Mouse (Mus musculus) forebrain, postnatal 0 days (tissue): ENCODE measurements around the gene Smc5. TPM values are rescaled to one million over a fixed set of nuclear protein-coding genes. Genes with fewer than 3 reads are reported as not detected.

Source experiments
- ATAC-seq: fragments of 200-750 bp; cut with Nextera tagmentation; 2 replicates; pipeline ENCODE4 v1.8.0; 2017; ENCODE audit warnings: mild to moderate bottlenecking, moderate library complexity
- DNase-seq: peaks from one replicate; pipeline ENCODE4 v3.0.0-alpha.2; 2015
- H3K27ac ChIP-seq: fragments of 300-500 bp; sonication (generic); 2 replicates; pipeline ENCODE4 v1.5.1; 2014; ENCODE audit warnings: low read depth, mild to moderate bottlenecking, antibody characterized with exemption, low read length, moderate library complexity, mixed read lengths
- H3K27me3 ChIP-seq: fragments of 300-500 bp; sonication (generic); 2 replicates; pipeline ENCODE4 v1.6.1; 2014; ENCODE audit warnings: mild to moderate bottlenecking, low read length, mixed read lengths; ENCODE audit not compliant: insufficient read depth
- H3K36me3 ChIP-seq: fragments of 300-500 bp; sonication (generic); 2 replicates; pipeline ENCODE4 v1.6.1; 2014; ENCODE audit warnings: mild to moderate bottlenecking, moderate library complexity; ENCODE audit not compliant: insufficient read depth
- H3K4me1 ChIP-seq: fragments of 300-500 bp; sonication (generic); 2 replicates; pipeline ENCODE4 v1.6.1; 2014; ENCODE audit warnings: antibody characterized with exemption; ENCODE audit not compliant: insufficient read depth
- H3K4me2 ChIP-seq: fragments of 300-500 bp; sonication (generic); 2 replicates; pipeline ENCODE4 v1.6.1; 2014; ENCODE audit warnings: low read depth, mild to moderate bottlenecking, moderate library complexity
- H3K4me3 ChIP-seq: fragments of 300-500 bp; sonication (generic); 2 replicates; pipeline ENCODE4 v1.5.1; 2014; ENCODE audit warnings: low read depth, low read length, mixed read lengths
- H3K9ac ChIP-seq: fragments of 300-500 bp; sonication (generic); 2 replicates; pipeline ENCODE4 v1.6.1; 2014; ENCODE audit warnings: mild to moderate bottlenecking
- H3K9me3 ChIP-seq: fragments of 300-500 bp; sonication (generic); 2 replicates; pipeline ENCODE4 v1.6.1; 2016; ENCODE audit warnings: low read length
- CTCF ChIP-seq: sonication (generic); IDR thresholded peaks from 2 replicates; pipeline ENCODE4 v1.5.1; 2016; ENCODE audit warnings: antibody characterized with exemption, control low read depth, low read depth
- WGBS: fragments of 180-500 bp; shearing (Covaris S2); extraction: QIAGEN DNeasy Blood & Tissue Kit; methylation state at CpG from one replicate; pipeline ENCODE4 v1.1.7; 2014; 5-methylcytosine and 5-hydroxymethylcytosine counted together
- polyA plus RNA-seq: library from polyadenylated mRNA; unstranded; fragments of >200 nt; fragmentation: Nextera tagmentation; extraction: Ambion mirVana; gene quantifications from 2 replicates; pipeline ENCODE4 v1.2.1, GENCODE M21; 2015
- total RNA-seq: library from RNA; depleted of rRNA; stranded (reverse); fragments of >200 nt; gene quantifications from 2 replicates; pipeline ENCODE4 v1.2.3, GENCODE M21; 2014

The Smc5 gene
- total and polyA plus RNA-seq, 2 experiments from 2014 or later: 15.5 to 48.5 TPM

GRCm38 (mm10) chr19:23299987-23300386 is 26.3 kb upstream of the Smc5 start:
- no peaks in the 10 kb centered on the region for H3K36me3 ChIP-seq
- no peak overlapping the region for H3K9ac ChIP-seq
- H3K27ac ChIP-seq: no peak overlapping the region
- no peaks in the 10 kb centered on the region for H3K4me1 ChIP-seq
- no peak overlapping the region for H3K4me2 ChIP-seq
- H3K27me3 ChIP-seq: no peaks in the 10 kb centered on the region
- H3K9me3 ChIP-seq: no peaks in the 10 kb centered on the region
- WGBS: 74% methylated on average over 3 of the region's 3 CpGs
- DNase-seq (no peak), ATAC-seq (no peak)
- no peak for TF ChIP-seq CTCF
- no peak overlapping the region for H3K4me3 ChIP-seq

- H3K4me1 ChIP-seq: no peaks in the 10 kb centered on the region
- H3K27me3 ChIP-seq: no peaks in the 10 kb centered on the region
- ATAC-seq: no peak
- peak; percentile 61 for TF ChIP-seq CTCF
- H3K4me2 ChIP-seq: no peak overlapping the region
- no peaks in the 10 kb centered on the region for H3K36me3 ChIP-seq
- H3K27ac ChIP-seq: no peak overlapping the region
- H3K9ac ChIP-seq: no peak overlapping the region
- WGBS: 83% methylated on average over 1 of the region's 1 CpGs
- DNase-seq: peak; percentile 36
- H3K9me3 ChIP-seq: no peaks in the 10 kb centered on the region
- H3K4me3 ChIP-seq: no peak overlapping the region
Observed at GRCm38 (mm10) chr19:23298917-23299316, 25.2 kb upstream of the Smc5 start.

- ATAC-seq: no peak
- no peak overlapping the region for H3K27ac ChIP-seq
- no peaks in the 10 kb centered on the region for H3K36me3 ChIP-seq
- no peak overlapping the region for H3K4me3 ChIP-seq
- H3K9ac ChIP-seq: no peak overlapping the region
- TF ChIP-seq CTCF: no peak
- H3K9me3 ChIP-seq: no peaks in the 10 kb centered on the region
- no peaks in the 10 kb centered on the region for H3K27me3 ChIP-seq
- no peaks in the 10 kb centered on the region for H3K4me1 ChIP-seq
- no peak for DNase-seq
- no peak overlapping the region for H3K4me2 ChIP-seq
Observed at GRCm38 (mm10) chr19:23297191-23297590, 23.5 kb upstream of the Smc5 start.

DNA sequence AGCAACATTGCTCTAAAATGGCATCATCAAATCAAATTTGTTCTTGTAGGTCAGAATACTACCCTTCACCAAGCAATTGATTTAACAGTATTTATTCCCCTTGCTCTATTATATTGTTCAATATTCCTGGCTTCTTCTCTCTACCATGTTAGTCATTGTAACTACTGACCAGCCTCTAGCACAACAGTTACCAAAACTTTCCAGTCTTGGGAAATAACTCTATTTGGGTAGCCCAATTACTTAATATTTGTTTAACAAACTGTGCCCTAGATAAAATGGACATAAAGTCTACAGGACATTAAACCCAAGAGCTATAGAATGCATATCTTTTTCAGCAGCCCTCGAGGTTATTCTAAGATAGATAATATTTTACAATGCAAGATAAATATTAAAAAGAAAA is 15.6 kb upstream of the Smc5 start:
- H3K4me1 ChIP-seq: no peaks in the 10 kb centered on the region
- no peak overlapping the region for H3K9ac ChIP-seq
- no peak overlapping the region for H3K4me2 ChIP-seq
- H3K9me3 ChIP-seq: peaks cover 10% of the 10 kb centered on the region
- H3K4me3 ChIP-seq: no peak overlapping the region
- no peak overlapping the region for H3K27ac ChIP-seq
- DNase-seq (no peak), ATAC-seq (no peak)
- H3K27me3 ChIP-seq: no peaks in the 10 kb centered on the region
- H3K36me3 ChIP-seq: no peaks in the 10 kb centered on the region
- 70% methylated on average over 1 of the region's 1 CpGs for WGBS
- no peak for TF ChIP-seq CTCF

- no peak overlapping the region for H3K4me2 ChIP-seq
- no peak for TF ChIP-seq CTCF
- H3K4me3 ChIP-seq: no peak overlapping the region
- no peaks in the 10 kb centered on the region for H3K27me3 ChIP-seq
- no peak for DNase-seq
- whole genome bisulfite sequencing: 41% methylated on average over 8 of the region's 8 CpGs
- no peak overlapping the region for H3K27ac ChIP-seq
- peaks cover 4% of the 10 kb centered on the region; the same call in 1 of the 2 replicates for H3K9me3 ChIP-seq
- no peaks in the 10 kb centered on the region for H3K4me1 ChIP-seq
- ATAC-seq: no peak
- no peaks in the 10 kb centered on the region for H3K36me3 ChIP-seq
- H3K9ac ChIP-seq: no peak overlapping the region
Observed at GRCm38 (mm10) chr19:23281911-23282660, 8.4 kb upstream of the Smc5 start.

- H3K27ac ChIP-seq: no peak overlapping the region
Observed at GRCm38 (mm10) chr19:23274054-23274724, 492 bp upstream of the Smc5 start.

DNA sequence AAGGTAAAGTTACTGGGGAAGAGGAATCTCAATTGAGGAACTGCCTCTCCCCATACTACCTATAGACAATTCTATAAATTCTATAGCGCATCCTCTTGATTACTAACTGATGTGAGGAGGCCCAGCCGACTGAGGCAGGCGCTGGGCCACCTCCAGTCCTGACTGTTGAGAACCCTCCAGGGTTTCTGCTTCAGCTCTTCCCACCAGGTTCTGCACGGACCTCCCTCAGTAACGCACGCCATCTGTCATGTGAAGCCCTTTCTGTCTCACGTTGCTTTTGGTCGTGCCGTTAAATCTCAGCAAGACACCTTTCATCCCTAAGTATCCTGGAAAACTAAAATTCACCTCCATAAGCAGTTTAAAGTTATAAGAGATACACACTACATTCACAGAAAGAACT is 16.9 kb downstream of the Smc5 start:
- Histone ChIP-seq H3K27me3 (no peaks in the 10 kb centered on the region), H3K4me2 (no peak overlapping the region), H3K27ac (no peak overlapping the region), H3K4me3 (no peak overlapping the region), H3K36me3 (peaks cover 23% of the 10 kb centered on the region), H3K4me1 (no peaks in the 10 kb centered on the region), H3K9me3 (no peaks in the 10 kb centered on the region), H3K9ac (no peak overlapping the region)
- TF ChIP-seq CTCF: no peak
- WGBS: 86% methylated on average over 9 of the region's 9 CpGs
- ATAC-seq: no peak
- no peak for DNase-seq

More at GRCm38 (mm10) chr19:23274054-23274724, 492 bp upstream of the Smc5 start:
- DNase-seq: no peak
- H3K4me1 ChIP-seq: peaks cover 7% of the 10 kb centered on the region
- no peak for TF ChIP-seq CTCF
- no peaks in the 10 kb centered on the region for H3K9me3 ChIP-seq
- peak overlapping the region; percentile 78; the same call in 1 of the 2 replicates for H3K9ac ChIP-seq
- peak overlapping the region; percentile 62 for H3K4me2 ChIP-seq
- no peaks in the 10 kb centered on the region for H3K36me3 ChIP-seq
- peak; percentile 16 for ATAC-seq
- peak overlapping the region; percentile 87 for H3K4me3 ChIP-seq
- WGBS: 53% methylated on average over 4 of the region's 4 CpGs
- H3K27me3 ChIP-seq: no peaks in the 10 kb centered on the region
